Mouse (Mus musculus) stomach, embryonic 14.5 days (tissue): Measurements from ENCODE around the gene Pirb. TPM values are rescaled to one million over a fixed set of nuclear protein-coding genes. Genes with fewer than 3 reads are reported as not detected.
"Not testable (repeated sequence)": the region's sequence is repeated elsewhere in the genome, so short reads cannot be mapped to it uniquely, and the experiment has no call there.

Source experiments
- ATAC-seq: fragments of 200-750 bp; cut with Nextera tagmentation; 2 replicates; pipeline ENCODE4 v1.8.0; 2017; ENCODE audit warnings: low read depth, moderate TSS enrichment; ENCODE audit not compliant: insufficient number of reproducible peaks, insufficient read depth, low FRiP score
- H3K27ac ChIP-seq: fragments of 300-500 bp; sonication (generic); 2 replicates; pipeline ENCODE4 v1.5.1; 2014; ENCODE audit warnings: mild to moderate bottlenecking, low read length, moderate library complexity, mixed read lengths
- H3K27me3 ChIP-seq: fragments of 300-500 bp; sonication (generic); 2 replicates; pipeline ENCODE4 v1.6.1; 2014; ENCODE audit warnings: low read length, control low read depth, mixed read lengths; ENCODE audit not compliant: control insufficient read depth, insufficient read depth
- H3K36me3 ChIP-seq: fragments of 300-500 bp; sonication (generic); 2 replicates; pipeline ENCODE4 v1.6.1; 2014; ENCODE audit warnings: mild to moderate bottlenecking, control low read depth, low read length, moderate library complexity, mixed read lengths; ENCODE audit not compliant: control insufficient read depth, insufficient read depth
- H3K4me1 ChIP-seq: fragments of 300-500 bp; sonication (generic); 2 replicates; pipeline ENCODE4 v1.6.1; 2014; ENCODE audit warnings: low read length, control low read depth, mixed read lengths; ENCODE audit not compliant: control insufficient read depth, insufficient read depth
- H3K4me2 ChIP-seq: fragments of 300-500 bp; sonication (generic); replicated peaks from 2 replicates; pipeline ENCODE4 v1.6.1; 2014; ENCODE audit warnings: low read depth, low read length, control low read depth
- H3K4me3 ChIP-seq: fragments of 300-500 bp; sonication (generic); 2 replicates; pipeline ENCODE4 v1.5.1; 2014; ENCODE audit warnings: low read depth, low read length, control low read depth
- H3K9ac ChIP-seq: fragments of 300-500 bp; sonication (generic); replicated peaks from 2 replicates; pipeline ENCODE4 v1.6.1; 2014; ENCODE audit warnings: low read depth, mild to moderate bottlenecking, control low read depth, low read length, moderate library complexity, mixed read lengths
- H3K9me3 ChIP-seq: fragments of 300-500 bp; sonication (generic); 2 replicates; pipeline ENCODE4 v1.6.1; 2016; ENCODE audit warnings: low read depth, low read length, control low read depth; ENCODE audit not compliant: control insufficient read depth
- WGBS: fragments of 180-500 bp; shearing (Covaris S2); extraction: QIAGEN DNeasy Blood & Tissue Kit; methylation state at CpG from one replicate; pipeline ENCODE4 v1.1.7; 2014; 5-methylcytosine and 5-hydroxymethylcytosine counted together
- polyA plus RNA-seq: library from polyadenylated mRNA; unstranded; fragments of >200 nt; fragmentation: Nextera tagmentation; extraction: Ambion mirVana; gene quantifications from 2 replicates; pipeline ENCODE4 v1.2.1, GENCODE M21; 2014

The Pirb gene
- polyA plus RNA-seq, 1 experiment from 2014 or later, result 0.80 TPM

GRCm38 (mm10) chr7:3707027-3707426, 13.2 kb downstream of the Pirb start:
- 56% methylated on average over 4 of the region's 4 CpGs for WGBS
- Histone ChIP-seq H3K27me3 (no peaks in the 10 kb centered on the region), H3K9ac (no peak overlapping the region), H3K36me3 (peaks cover 31% of the 10 kb centered on the region), H3K4me1 (peaks cover 9% of the 10 kb centered on the region), H3K4me2 (no peak overlapping the region; the same call in 1 of the 2 replicates), H3K27ac (no peak overlapping the region), H3K4me3 (no peak overlapping the region), H3K9me3 (no peaks in the 10 kb centered on the region)
- ATAC-seq, result no peak

GRCm38 (mm10) chr7:3706343-3706934, 13.8 kb downstream of the Pirb start:
- no peak for ATAC-seq
- WGBS, result 51% methylated on average over 11 of the region's 11 CpGs
- H3K27ac ChIP-seq, result 0 out of 2 replicates have a peak overlapping the region, but pooled peaks have one; percentile 52

GRCm38 (mm10) chr7:3705911-3706310, 14.3 kb downstream of the Pirb start:
- H3K27ac ChIP-seq, result 0 out of 2 replicates have a peak overlapping the region, but pooled peaks have one; percentile 52
- H3K36me3 ChIP-seq, result peaks cover 36% of the 10 kb centered on the region
- ATAC-seq, result no peak
- WGBS, result 21% methylated on average over 6 of the region's 6 CpGs
- peaks cover 9% of the 10 kb centered on the region for H3K4me1 ChIP-seq
- H3K4me2 ChIP-seq, result peak overlapping the region; percentile 88
- peak overlapping the region; percentile 80 for H3K4me3 ChIP-seq
- H3K27me3 ChIP-seq, result no peaks in the 10 kb centered on the region
- H3K9ac ChIP-seq, result peak overlapping the region; percentile 86
- H3K9me3 ChIP-seq, result no peaks in the 10 kb centered on the region

More at GRCm38 (mm10) chr7:3706343-3706934, 13.8 kb downstream of the Pirb start:
- Histone ChIP-seq H3K9ac (peak overlapping the region; percentile 86; the same call in 1 of the 2 replicates), H3K4me3 (peak overlapping the region; percentile 80), H3K36me3 (peaks cover 34% of the 10 kb centered on the region), H3K4me2 (peak overlapping the region; percentile 88), H3K9me3 (no peaks in the 10 kb centered on the region), H3K4me1 (peaks cover 9% of the 10 kb centered on the region), H3K27me3 (no peaks in the 10 kb centered on the region)

GRCm38 (mm10) chr7:3705461-3705860, 14.7 kb downstream of the Pirb start:
- H3K4me1 ChIP-seq, H3K9me3 ChIP-seq, ATAC-seq, H3K27me3 ChIP-seq: not testable (repeated sequence)
- Histone ChIP-seq H3K36me3 (peaks cover 36% of the 10 kb centered on the region), H3K4me2 (peak overlapping the region; percentile 88), H3K9ac (peak overlapping the region; percentile 86), H3K27ac (peak overlapping the region; percentile 95; the same call in 1 of the 2 replicates), H3K4me3 (peak overlapping the region; percentile 80)
- WGBS, result 5% methylated on average over 6 of the region's 7 CpGs

- Histone ChIP-seq H3K4me2 (peak overlapping the region; percentile 88), H3K4me1 (peaks cover 9% of the 10 kb centered on the region), H3K4me3 (peak overlapping the region; percentile 80), H3K9ac (peak overlapping the region; percentile 86), H3K9me3 (no peaks in the 10 kb centered on the region), H3K27ac (peak overlapping the region; percentile 95), H3K36me3 (peaks cover 42% of the 10 kb centered on the region), H3K27me3 (no peaks in the 10 kb centered on the region)
- ATAC-seq, result peak; percentile 10; the same call in 1 of the 2 replicates
- under 1% methylated on average over 20 of the region's 20 CpGs for WGBS
Measured at GRCm38 (mm10) chr7:3704475-3704874, 15.7 kb downstream of the Pirb start.

GRCm38 (mm10) chr7:3703879-3704441, 16.2 kb downstream of the Pirb start, which contains the start of gene Rps9:
Rps9 (plus strand) TSS chr7:3703993.
- 2% methylated on average over 42 of the region's 42 CpGs for WGBS
- peak within 1 kb of the TSS; percentile 80 for H3K4me3 ChIP-seq
- H3K27ac ChIP-seq, result peak within 1 kb of the TSS; percentile 95
- peak; percentile 95 for ATAC-seq
- H3K27me3 ChIP-seq, result no peaks in the 10 kb centered on the region
- peak within 1 kb of the TSS; percentile 88 for H3K4me2 ChIP-seq
- no peaks in the 10 kb centered on the region for H3K9me3 ChIP-seq
- peaks cover 45% of the 10 kb centered on the region for H3K36me3 ChIP-seq
- H3K4me1 ChIP-seq, result peaks cover 9% of the 10 kb centered on the region
- H3K9ac ChIP-seq, result peak within 1 kb of the TSS; percentile 86

- WGBS, result 21% methylated on average over 6 of the region's 6 CpGs
- ATAC-seq, result peak; percentile 24; the same call in 1 of the 2 replicates
- peak overlapping the region; percentile 53; the same call in 1 of the 2 replicates for H3K27ac ChIP-seq
- peak overlapping the region; percentile 86 for H3K9ac ChIP-seq
- H3K4me1 ChIP-seq, result peaks cover 9% of the 10 kb centered on the region
- H3K36me3 ChIP-seq, result peaks cover 51% of the 10 kb centered on the region
- peak overlapping the region; percentile 80 for H3K4me3 ChIP-seq
- peak overlapping the region; percentile 42 for H3K4me2 ChIP-seq
- no peaks in the 10 kb centered on the region for H3K9me3 ChIP-seq
- no peaks in the 10 kb centered on the region for H3K27me3 ChIP-seq
Measured at GRCm38 (mm10) chr7:3703148-3703878, 16.9 kb downstream of the Pirb start.

GRCm38 (mm10) chr7:3698471-3698870, 21.7 kb downstream of the Pirb start:
- ATAC-seq, result no peak

More at GRCm38 (mm10) chr7:3698471-3698870, 21.7 kb downstream of the Pirb start:
- H3K27ac ChIP-seq, result no peak overlapping the region
- H3K9me3 ChIP-seq, result no peaks in the 10 kb centered on the region
- H3K9ac ChIP-seq, result no peak overlapping the region
- H3K4me2 ChIP-seq, result no peak overlapping the region
- peaks cover 39% of the 10 kb centered on the region for H3K36me3 ChIP-seq
- peaks cover 7% of the 10 kb centered on the region; the same call in 1 of the 2 replicates for H3K4me1 ChIP-seq
- no peak overlapping the region for H3K4me3 ChIP-seq
- 96% methylated on average over 6 of the region's 6 CpGs for WGBS
- no peaks in the 10 kb centered on the region for H3K27me3 ChIP-seq
